Mouse (Mus musculus) embryonic facial prominence, embryonic 11.5 days (tissue): ENCODE results near the gene Ephb6. TPM values are rescaled to one million over a fixed set of nuclear protein-coding genes. Genes with fewer than 3 reads are reported as not detected.

Experiments
- ATAC-seq: fragments of 200-750 bp; cut with Nextera tagmentation; replicated peaks from 2 replicates; pipeline ENCODE4 v1.8.0; 2017; ENCODE audit warnings: low read depth; ENCODE audit not compliant: insufficient number of reproducible peaks, low FRiP score, low TSS enrichment
- DNase-seq: peaks from one replicate; pipeline ENCODE4 v3.0.0-alpha.2; 2015; ENCODE audit warnings: low spot score
- H3K27ac ChIP-seq: fragments of 300-500 bp; sonication (generic); replicated peaks from 2 replicates; pipeline ENCODE4 v1.5.1; 2014; ENCODE audit warnings: mild to moderate bottlenecking, low read depth, low read length, control low read depth
- H3K27me3 ChIP-seq: fragments of 300-500 bp; sonication (generic); 2 replicates; pipeline ENCODE4 v1.6.1; 2014; ENCODE audit warnings: mild to moderate bottlenecking, low read length, moderate library complexity, mixed read lengths; ENCODE audit not compliant: control insufficient read depth, insufficient read depth
- H3K36me3 ChIP-seq: fragments of 300-500 bp; sonication (generic); replicated peaks from 2 replicates; pipeline ENCODE4 v1.6.1; 2014; ENCODE audit warnings: low read depth, mild to moderate bottlenecking, low read length, moderate library complexity, mixed read lengths; ENCODE audit not compliant: control insufficient read depth, insufficient read depth
- H3K4me1 ChIP-seq: fragments of 300-500 bp; sonication (generic); 2 replicates; pipeline ENCODE4 v1.6.1; 2014; ENCODE audit warnings: low read length, mixed read lengths; ENCODE audit not compliant: control insufficient read depth, insufficient read depth
- H3K4me2 ChIP-seq: fragments of 300-500 bp; sonication (generic); 2 replicates; pipeline ENCODE4 v1.6.1; 2014; ENCODE audit warnings: low read depth, mild to moderate bottlenecking, control low read depth, low read length, moderate library complexity
- H3K4me3 ChIP-seq: fragments of 300-500 bp; sonication (generic); 2 replicates; pipeline ENCODE4 v1.5.1; 2014; ENCODE audit warnings: low read depth, low read length, control low read depth
- H3K9ac ChIP-seq: fragments of 300-500 bp; sonication (generic); replicated peaks from 2 replicates; pipeline ENCODE4 v1.6.1; 2014; ENCODE audit warnings: mild to moderate bottlenecking, control low read depth, low read length
- H3K9me3 ChIP-seq: fragments of 300-500 bp; sonication (generic); replicated peaks from 2 replicates; pipeline ENCODE4 v1.6.1; 2016; ENCODE audit warnings: mild to moderate bottlenecking, low read length, inconsistent platforms, mixed read lengths; ENCODE audit not compliant: control insufficient read depth
- WGBS: fragments of 180-500 bp; shearing (Covaris S2); extraction: QIAGEN DNeasy Blood & Tissue Kit; methylation state at CpG from one replicate; pipeline ENCODE4 v1.1.7; 2014; 5-methylcytosine and 5-hydroxymethylcytosine counted together
- polyA plus RNA-seq: library from polyadenylated mRNA; unstranded; fragments of >200 nt; fragmentation: Nextera tagmentation; extraction: Ambion mirVana; gene quantifications from 2 replicates; pipeline ENCODE4 v1.2.1, GENCODE M21; 2014

Gene Ephb6
- polyA plus RNA-seq, 1 experiment from 2014 or later = 11.7 TPM

DNA sequence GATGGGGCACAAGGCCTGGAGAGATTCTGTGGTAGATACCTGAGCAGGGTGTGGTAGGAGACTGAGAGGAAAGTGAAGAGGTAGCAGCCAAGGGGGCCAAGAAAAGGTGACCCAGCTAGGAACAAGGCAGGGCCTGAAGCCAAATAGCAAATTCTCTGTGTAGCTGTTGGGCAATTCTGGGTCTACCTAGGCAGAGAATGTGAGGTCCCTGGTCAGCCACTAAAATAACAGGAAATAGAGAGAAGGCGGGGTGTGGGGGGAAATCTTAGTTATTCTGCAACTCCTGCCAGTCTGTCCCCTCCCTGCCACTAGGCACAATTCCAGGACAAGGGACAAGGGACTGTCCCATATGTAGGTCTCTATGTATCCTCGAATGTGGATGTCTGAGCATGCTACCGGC is 37.9 kb downstream of the Ephb6 start:
- no peak overlapping the region for H3K9ac ChIP-seq
- H3K4me1 ChIP-seq = no peaks in the 10 kb centered on the region
- H3K36me3 ChIP-seq = no peaks in the 10 kb centered on the region
- ATAC-seq (no peak), DNase-seq (no peak)
- 92% methylated on average over 3 of the region's 3 CpGs for WGBS
- no peaks in the 10 kb centered on the region for H3K9me3 ChIP-seq
- H3K4me2 ChIP-seq = no peak overlapping the region
- H3K27ac ChIP-seq = no peak overlapping the region
- no peaks in the 10 kb centered on the region for H3K27me3 ChIP-seq
- H3K4me3 ChIP-seq = no peak overlapping the region

DNA sequence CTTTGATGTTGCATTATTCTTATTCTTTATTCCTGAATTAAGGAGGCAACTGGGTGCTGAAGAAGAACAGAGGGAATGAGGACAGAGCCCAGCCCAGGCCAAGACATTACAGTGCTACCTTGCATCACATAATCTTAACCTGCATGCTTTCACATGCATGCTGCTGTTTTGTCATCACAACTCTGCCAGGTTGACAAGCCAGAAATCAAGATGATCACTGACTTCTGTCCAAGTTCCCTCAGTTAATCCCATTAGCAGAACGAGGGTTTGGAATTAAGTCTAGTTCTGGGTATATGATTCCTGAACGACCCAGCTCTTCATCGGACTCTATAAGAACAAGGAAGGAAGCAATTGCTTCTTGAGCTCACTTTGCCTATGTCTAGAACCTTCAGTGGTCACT is 40.9 kb downstream of the Ephb6 start:
- 88% methylated on average over 3 of the region's 3 CpGs for WGBS
- no peak overlapping the region for H3K4me2 ChIP-seq
- H3K4me3 ChIP-seq = no peak overlapping the region
- no peak overlapping the region for H3K27ac ChIP-seq
- H3K27me3 ChIP-seq = no peaks in the 10 kb centered on the region
- no peak overlapping the region for H3K9ac ChIP-seq
- H3K4me1 ChIP-seq = no peaks in the 10 kb centered on the region
- no peaks in the 10 kb centered on the region for H3K36me3 ChIP-seq
- H3K9me3 ChIP-seq = no peaks in the 10 kb centered on the region
- DNase-seq (no peak), ATAC-seq (no peak)

DNA sequence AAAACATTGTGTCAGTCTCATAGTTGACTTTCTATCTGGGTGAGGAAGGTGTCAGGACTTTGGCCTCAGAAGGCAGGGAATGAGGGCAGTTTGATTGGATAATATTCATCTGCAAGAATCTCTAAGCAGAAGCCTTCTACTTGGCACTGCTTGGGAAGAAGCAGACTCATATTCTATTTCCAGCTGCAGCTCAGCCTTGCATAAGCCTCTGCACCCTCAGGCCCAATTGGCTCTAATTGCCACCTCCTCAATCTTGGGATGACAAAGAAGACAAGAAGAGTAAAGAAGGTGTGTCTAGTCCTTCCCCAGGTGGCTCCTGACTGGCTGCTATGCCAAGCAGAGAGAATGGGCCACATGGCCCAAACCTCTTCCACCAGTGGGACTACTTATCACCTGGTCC is 41.4 kb downstream of the Ephb6 start:
- Histone ChIP-seq H3K27ac (no peak overlapping the region), H3K4me3 (no peak overlapping the region), H3K36me3 (no peaks in the 10 kb centered on the region), H3K9me3 (no peaks in the 10 kb centered on the region), H3K9ac (no peak overlapping the region), H3K4me2 (no peak overlapping the region), H3K4me1 (no peaks in the 10 kb centered on the region), H3K27me3 (no peaks in the 10 kb centered on the region)
- DNase-seq (no peak), ATAC-seq (no peak)

DNA sequence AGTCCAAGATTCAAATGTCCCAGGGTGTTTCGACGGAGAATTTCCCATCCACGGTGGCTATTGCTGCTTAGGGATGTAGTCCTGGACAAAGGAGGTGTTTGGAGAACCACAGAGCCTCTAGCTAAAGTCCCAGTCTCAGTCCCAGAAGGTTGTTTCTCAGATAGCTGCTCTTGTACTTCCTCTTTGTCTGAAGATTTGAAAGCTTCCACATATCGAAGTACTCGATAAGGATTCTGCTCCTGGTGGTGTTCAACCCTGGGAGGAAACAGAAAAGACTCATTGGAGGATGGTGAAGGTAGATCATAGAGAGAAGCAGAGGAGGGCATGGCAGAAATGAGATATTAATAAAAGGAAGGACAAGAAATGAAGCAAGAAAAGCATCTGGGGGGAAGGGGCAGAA is 47.9 kb downstream of the Ephb6 start:
- no peak overlapping the region for H3K4me3 ChIP-seq
- WGBS = 94% methylated on average over 5 of the region's 5 CpGs
- no peak overlapping the region for H3K27ac ChIP-seq
- H3K9me3 ChIP-seq = no peaks in the 10 kb centered on the region
- H3K4me2 ChIP-seq = no peak overlapping the region
- H3K4me1 ChIP-seq = no peaks in the 10 kb centered on the region
- ATAC-seq = no peak
- H3K27me3 ChIP-seq = no peaks in the 10 kb centered on the region
- no peak for DNase-seq
- no peaks in the 10 kb centered on the region for H3K36me3 ChIP-seq
- no peak overlapping the region for H3K9ac ChIP-seq

DNA sequence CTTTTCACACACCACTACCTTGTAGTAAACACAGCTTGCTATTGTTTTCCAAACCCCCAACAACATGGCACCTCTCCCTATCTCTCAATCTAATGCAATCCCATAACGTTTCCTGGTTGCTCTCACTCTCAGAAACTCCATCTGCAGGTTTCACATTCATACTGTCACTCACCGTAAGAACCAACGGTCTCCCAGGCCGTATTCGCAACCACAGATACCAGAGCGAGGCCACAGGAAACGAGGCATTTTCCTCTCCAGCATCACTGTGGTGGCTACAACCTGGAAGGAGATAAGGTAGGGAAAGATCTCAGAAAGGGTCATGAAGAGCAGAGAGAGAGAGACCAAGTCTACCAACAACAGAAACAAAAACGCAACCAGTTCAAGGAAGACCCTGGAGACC is 49.4 kb downstream of the Ephb6 start:
- Histone ChIP-seq H3K4me2 (no peak overlapping the region), H3K4me1 (no peaks in the 10 kb centered on the region), H3K9me3 (no peaks in the 10 kb centered on the region), H3K27ac (no peak overlapping the region), H3K9ac (no peak overlapping the region), H3K36me3 (no peaks in the 10 kb centered on the region), H3K27me3 (no peaks in the 10 kb centered on the region), H3K4me3 (no peak overlapping the region)
- DNase-seq (no peak), ATAC-seq (no peak)
- WGBS = 88% methylated on average over 8 of the region's 8 CpGs

DNA sequence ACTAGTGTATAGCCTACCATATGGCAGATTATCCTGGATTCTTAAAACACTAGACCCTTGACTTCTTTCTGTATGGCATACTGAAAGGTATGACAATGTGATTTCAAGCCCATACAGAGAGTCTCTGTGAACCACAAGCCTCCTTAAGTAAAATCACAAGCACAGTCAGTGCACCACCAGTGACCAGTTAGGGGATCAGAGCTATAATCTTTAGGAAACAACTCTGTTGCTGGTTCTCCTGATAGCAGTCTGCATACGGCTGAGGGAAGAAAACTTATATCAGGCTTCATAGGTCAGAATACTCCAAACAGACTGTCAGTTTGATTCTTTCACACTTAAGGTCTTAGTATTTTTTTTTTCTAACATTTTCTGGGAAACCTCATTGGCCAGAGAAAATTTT is 53.2 kb downstream of the Ephb6 start:
- ATAC-seq (no peak), DNase-seq (no peak)
- H3K27me3 ChIP-seq = no peaks in the 10 kb centered on the region
- H3K4me1 ChIP-seq = no peaks in the 10 kb centered on the region
- H3K4me3 ChIP-seq = no peak overlapping the region
- no peak overlapping the region for H3K4me2 ChIP-seq
- 78% methylated on average over 1 of the region's 1 CpGs for WGBS
- H3K9ac ChIP-seq = no peak overlapping the region
- H3K27ac ChIP-seq = no peak overlapping the region
- H3K36me3 ChIP-seq = no peaks in the 10 kb centered on the region
- no peaks in the 10 kb centered on the region for H3K9me3 ChIP-seq

DNA sequence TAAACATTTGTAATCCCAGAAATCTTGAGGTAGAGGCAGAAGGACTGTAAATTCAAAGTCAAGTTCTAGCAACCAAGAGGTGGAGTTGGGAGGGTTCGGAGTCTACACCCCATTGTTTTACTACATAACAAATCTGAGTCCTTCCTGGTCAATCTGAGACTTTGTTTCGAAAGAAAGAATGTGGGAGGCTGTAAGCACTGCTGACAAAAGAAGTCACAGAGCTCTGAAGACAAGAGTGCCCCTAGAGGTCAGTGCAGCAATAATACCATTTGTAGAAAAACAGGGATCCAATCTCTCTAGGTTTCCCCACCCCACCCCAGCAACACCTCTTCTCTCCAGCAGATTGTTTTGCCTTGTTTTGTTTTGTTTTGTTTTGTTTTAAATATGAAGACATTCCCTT is 57.0 kb downstream of the Ephb6 start:
- H3K4me2 ChIP-seq = no peak overlapping the region
- no peaks in the 10 kb centered on the region for H3K36me3 ChIP-seq
- DNase-seq = peak; percentile 9
- no peak overlapping the region for H3K4me3 ChIP-seq
- no peak for ATAC-seq
- no peak overlapping the region for H3K9ac ChIP-seq
- no peak overlapping the region for H3K27ac ChIP-seq
- H3K9me3 ChIP-seq = no peaks in the 10 kb centered on the region
- H3K4me1 ChIP-seq = no peaks in the 10 kb centered on the region
- no peaks in the 10 kb centered on the region for H3K27me3 ChIP-seq
- 37% methylated on average over 2 of the region's 2 CpGs for WGBS
